Mouse (Mus musculus) gastrocnemius, postnatal 10 days (tissue): ENCODE data around the gene Gm3591. TPM values are rescaled to one million over a fixed set of nuclear protein-coding genes. Genes with fewer than 3 reads are reported as not detected.
"Not testable (repeated sequence)": the region's sequence is repeated elsewhere in the genome, so short reads cannot be mapped to it uniquely, and the experiment has no call there.

Experiments used
- DNase-seq: peaks from one replicate; pipeline ENCODE4 v3.0.0; 2021; ENCODE audit warnings: mixed read lengths
- long read RNA-seq, 2 experiments: library from polyadenylated mRNA; stranded (forward); transcript quantifications; one replicate each; pipeline ENCODE4 v2.0.0; 2021
- total RNA-seq, 2 experiments: library from RNA; stranded (reverse); gene quantifications; 2 replicates each; pipeline ENCODE4 v1.2.3; 2021

The Gm3591 gene
- not detected for total RNA-seq
- long read RNA-seq, experiment 1, partial matches to known transcripts, result 0 of 1 reads
- long read RNA-seq, experiment 1, other reads (novel, unspliced or antisense), result 1 of 1 reads
- long read RNA-seq, experiment 2, result 0 reads

DNA sequence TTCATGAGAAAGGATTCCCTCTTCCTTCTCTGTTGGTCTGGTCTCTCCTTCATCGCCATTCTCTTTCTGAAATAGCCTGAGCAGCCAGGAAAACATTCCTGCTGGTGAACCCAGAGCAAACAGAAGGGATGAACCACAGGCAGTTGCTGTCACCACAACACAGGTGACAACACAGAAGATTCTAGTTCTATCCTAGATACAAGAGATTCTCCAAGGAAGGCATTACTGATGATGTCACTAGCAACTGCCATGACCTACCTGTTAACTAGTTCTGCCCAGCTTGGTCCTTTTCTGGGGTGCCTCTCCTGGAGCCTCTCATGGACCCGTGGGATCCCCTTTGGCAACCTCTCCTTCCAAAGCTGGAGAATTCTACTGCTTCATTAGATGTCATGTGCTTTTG lies at the start of gene Gm3591:
Gene Gm3591 (minus strand): TSS at position 101 of the 400 bp plus-strand sequence.
- DNase-seq, result not testable (repeated sequence)

DNA sequence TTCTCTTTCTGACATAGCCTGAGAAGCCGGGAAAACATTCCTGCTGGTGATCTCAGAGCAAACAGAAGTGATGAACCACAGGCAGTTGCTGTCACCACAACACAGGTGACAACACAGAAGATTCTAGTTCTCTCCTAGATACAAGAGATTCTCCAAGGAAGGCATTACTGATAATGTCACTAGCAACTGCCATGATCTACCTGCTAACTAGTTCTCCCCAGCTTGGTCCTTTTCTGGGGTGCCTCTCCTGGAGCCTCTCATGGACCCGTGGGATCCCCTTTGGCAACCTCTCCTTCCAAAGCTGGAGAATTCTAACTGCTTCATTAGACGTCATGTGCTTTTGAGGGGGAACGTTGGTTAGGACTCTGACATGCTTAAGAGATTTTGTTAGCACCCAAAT lies 32.2 kb upstream of the Gm3591 start, which contains the start of gene Gm3594:
Gene Gm3594 (minus strand): TSS at position 101 of the 400 bp plus-strand sequence.
- DNase-seq, result not testable (repeated sequence)

DNA sequence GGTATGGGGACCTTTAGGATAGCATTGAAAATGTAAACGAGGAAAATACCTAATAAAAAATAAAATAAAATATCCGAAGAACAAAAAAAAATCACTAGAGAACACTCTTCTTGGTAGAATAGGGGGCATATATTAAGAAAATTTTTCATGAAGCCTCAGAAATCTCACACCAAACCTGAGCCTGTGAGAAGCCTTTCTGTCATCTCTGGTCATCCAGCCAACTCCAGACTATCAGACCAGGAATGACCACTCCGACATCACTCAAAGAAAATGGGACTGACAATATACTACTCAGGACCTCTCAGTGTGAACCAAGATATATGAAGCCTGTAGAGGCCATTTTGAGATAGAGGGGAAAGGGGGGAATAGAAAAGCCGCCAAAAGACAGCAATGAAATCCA lies 28.5 kb upstream of the Gm3591 start:
- DNase-seq, result not testable (repeated sequence)

DNA sequence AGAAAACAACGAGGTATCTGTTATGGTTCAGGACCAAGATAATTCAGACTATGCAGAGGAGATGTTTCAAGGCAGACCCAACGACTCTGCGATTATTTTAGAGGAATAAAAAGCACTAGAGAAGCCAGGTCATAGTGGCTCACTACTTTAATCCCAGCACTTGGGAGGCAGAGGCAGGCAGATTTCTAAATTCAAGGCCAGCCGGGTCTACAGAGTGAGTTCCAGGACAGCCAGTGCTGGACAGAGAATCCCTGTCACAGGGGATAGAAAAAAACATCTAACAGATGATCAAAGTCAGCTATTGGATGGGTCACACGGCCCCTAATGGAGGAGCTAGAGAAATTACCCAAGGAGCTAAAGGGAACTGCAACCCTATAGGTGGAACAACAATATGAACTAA lies 27.9 kb upstream of the Gm3591 start:
- DNase-seq, result peak; percentile 3

DNA sequence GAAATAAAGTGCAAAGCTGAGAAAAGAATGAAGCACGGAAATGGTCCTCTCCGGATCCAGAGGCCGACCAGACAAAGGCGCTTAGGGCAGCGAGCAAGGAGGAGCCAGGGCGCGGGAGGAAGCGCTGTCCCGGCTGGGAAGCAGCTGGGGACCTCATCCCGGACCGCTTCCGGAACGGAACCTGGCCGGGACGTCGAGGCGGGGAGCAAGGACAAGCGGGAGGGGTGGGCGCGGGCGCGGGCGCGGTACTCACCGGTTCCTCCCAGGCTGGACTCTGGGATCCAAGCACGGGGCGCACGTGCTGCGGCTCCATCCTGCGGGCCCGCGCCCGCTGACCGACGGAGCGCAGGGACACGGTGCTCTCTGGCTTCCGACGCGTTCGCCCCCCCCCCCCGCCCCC lies 14.5 kb upstream of the Gm3591 start:
- peak; percentile 28 for DNase-seq

DNA sequence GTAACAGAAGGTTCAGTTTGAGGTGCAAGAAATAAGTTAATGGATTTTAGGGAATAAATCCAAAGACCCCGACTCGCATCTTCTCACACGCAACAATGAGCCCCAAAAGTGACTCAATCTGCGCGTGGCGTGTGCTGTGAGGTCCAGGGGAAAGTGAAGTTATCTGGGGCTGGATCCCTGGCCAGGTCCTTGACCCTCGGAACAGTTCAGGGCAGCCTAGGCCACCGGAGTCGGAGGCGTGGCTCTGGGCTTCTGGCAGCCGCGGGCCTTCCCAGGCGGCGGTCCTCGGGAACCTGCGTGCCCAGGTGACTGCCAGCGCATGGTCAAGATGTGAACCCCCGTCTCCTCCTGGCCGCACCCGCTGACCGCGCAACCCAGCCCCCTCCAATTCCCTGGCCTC lies 14.1 kb upstream of the Gm3591 start:
- DNase-seq, result peak; percentile 2

DNA sequence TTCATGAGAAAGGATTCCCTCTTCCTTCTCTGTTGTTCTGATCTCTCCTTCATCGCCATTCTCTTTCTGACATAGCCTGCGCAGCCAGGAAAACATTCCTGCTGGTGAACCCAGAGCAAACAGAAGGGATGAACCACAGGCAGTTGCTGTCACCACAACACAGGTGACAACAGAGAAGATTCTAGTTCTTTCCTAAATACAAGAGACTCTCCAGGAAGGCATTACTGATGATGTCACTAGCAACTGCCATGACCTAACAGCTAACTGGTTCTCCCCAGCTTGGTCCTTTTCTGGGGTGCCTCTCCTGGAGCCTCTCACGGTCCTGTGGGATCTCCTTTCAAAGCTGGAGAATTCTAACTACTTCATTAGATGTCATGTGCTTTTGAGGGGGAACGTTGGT lies 22.1 kb downstream of the Gm3591 start, which contains the start of gene Gm16440:
Gene Gm16440 (minus strand): TSS at position 101 of the 400 bp plus-strand sequence.
- not testable (repeated sequence) for DNase-seq

Other genes with a start within 250 kb of the Gm3591 start
- gene Gm21560, start 193.2 kb downstream of the Gm3591 start, total RNA-seq, result under 1 TPM; 0.40 to 0.75 TPM
- gene Gm3411, start 125.2 kb downstream of the Gm3591 start, total RNA-seq, result under 1 TPM; 0.54 to 0.90 TPM
- gene Gm21103, start 107.6 kb downstream of the Gm3591 start, total RNA-seq, result not detected
- gene Gm3618, start 68.8 kb downstream of the Gm3591 start, total RNA-seq, result not detected
- not detected for gene Gm16440, start 22.2 kb downstream of the Gm3591 start, total RNA-seq
- gene Gm3594, start 32.1 kb upstream of the Gm3591 start, total RNA-seq, result not detected
- gene Gm8356, start 124.8 kb upstream of the Gm3591 start, total RNA-seq, result not detected
- gene Gm3629, start 178.1 kb upstream of the Gm3591 start, total RNA-seq, result 1 to 10 TPM in 1 of 2 experiments, under 1 TPM in 1; 0.56 to 1.2 TPM
- not detected for gene Gm3460, start 209.9 kb upstream of the Gm3591 start, total RNA-seq